Mouse (Mus musculus): ENCODE results near the gene Hba-a2. TPM values are rescaled to one million over a fixed set of nuclear protein-coding genes. Genes with fewer than 3 reads are reported as not detected.
A peak's percentile ranks its signal among the peaks of the same experiment; 100 is the strongest.
"Not testable (repeated sequence)": the region's sequence is repeated elsewhere in the genome, so short reads cannot be mapped to it uniquely, and the experiment has no call there.

Hba-a2 gene
- polyA plus RNA-seq, 1 experiment from 2014 or later, result 5,936 TPM

DNA sequence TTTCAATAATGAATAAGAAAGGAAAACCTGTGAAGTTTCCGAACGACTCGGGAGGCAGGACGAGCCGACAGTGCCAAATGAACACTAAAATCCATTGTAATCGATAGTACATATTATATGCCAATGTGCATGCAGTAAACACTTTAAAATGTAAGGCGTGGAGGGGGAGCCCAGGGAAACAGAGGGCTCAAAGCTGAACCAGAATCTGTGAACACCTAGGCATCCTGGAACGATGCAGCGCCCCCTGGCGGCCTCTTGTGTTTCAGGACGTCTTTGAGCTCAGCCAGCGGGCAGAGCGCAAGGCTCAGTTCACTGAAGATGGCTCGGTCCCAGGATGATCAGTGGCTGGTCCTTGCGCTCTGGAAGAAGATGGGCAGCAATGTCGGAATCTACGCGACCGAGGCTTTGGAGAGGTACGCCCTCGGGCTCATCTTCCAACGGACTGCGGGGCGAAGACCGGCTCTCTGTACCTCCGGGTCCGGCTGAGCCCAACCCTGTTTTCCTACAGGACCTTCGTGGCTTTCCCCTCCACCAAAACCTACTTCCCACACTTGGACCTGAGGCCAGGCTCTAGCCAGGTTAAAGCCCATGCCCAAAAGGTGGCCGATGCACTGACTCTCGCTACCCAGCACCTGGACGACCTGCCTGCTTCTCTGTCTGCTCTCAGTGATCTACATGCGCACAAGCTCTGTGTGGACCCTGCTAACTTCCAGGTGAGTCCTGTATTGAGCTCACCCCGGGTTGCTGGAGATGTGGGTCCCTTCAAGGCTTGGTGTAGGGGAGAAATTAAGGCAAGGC lies 9.4 kb upstream of the Hba-a2 start, which contains the start of gene Hbq1b:
Gene Hbq1b (plus strand): TSS at position 271 of the 798 bp plus-strand sequence.
- H3K9me3 ChIP-seq (replicated peaks; ENCODE audit: control insufficient read depth, low read length); H3K27ac ChIP-seq (ENCODE audit: low read depth, low read length); H3K36me3 ChIP-seq (ENCODE audit: control insufficient read depth, insufficient read depth, low read length); H3K4me3 ChIP-seq (ENCODE audit: low read depth, low read length); H3K4me1 ChIP-seq (ENCODE audit: control insufficient read depth, insufficient read depth, low read length); H3K27me3 ChIP-seq (replicated peaks; ENCODE audit: control insufficient read depth, insufficient read depth, low read length): not testable (repeated sequence)
- Histone ChIP-seq H3K4me2 (ENCODE audit: low read length) (peak within 1 kb of the TSS; percentile 47), H3K9ac (ENCODE audit: low read length) (peak within 1 kb of the TSS; percentile 51; the same call in 1 of the 2 replicates)
- WGBS, result 21% methylated on average over 30 of the region's 33 CpGs
- ATAC-seq (peak; percentile 81), DNase-seq (ENCODE audit: low spot score) (peak; percentile 71)

DNA sequence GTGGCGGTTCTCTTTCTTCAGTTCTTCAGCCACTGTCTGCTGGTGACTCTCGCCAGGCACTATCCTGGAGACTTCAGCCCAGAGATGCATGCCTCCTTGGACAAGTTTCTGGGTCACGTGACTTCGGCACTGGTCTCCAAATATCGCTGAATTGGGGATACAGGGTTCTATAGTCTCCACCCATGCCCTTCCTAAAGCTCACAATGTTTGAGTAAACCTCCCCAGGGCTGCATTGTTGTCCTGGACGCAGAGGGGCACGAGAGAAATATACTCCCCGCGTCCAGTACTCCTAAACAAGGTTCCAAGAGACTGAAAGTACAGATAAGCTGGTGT lies 8.8 kb upstream of the Hba-a2 start:
- Histone ChIP-seq H3K9me3 (replicated peaks; ENCODE audit: control insufficient read depth, low read length) (no peaks in the 10 kb centered on the region), H3K27ac (ENCODE audit: low read depth, low read length) (no peak overlapping the region), H3K36me3 (ENCODE audit: control insufficient read depth, insufficient read depth, low read length) (no peaks in the 10 kb centered on the region), H3K4me3 (ENCODE audit: low read depth, low read length) (no peak overlapping the region), H3K27me3 (replicated peaks; ENCODE audit: control insufficient read depth, insufficient read depth, low read length) (no peaks in the 10 kb centered on the region), H3K4me2 (ENCODE audit: low read length) (no peak overlapping the region), H3K4me1 (ENCODE audit: control insufficient read depth, insufficient read depth, low read length) (no peaks in the 10 kb centered on the region), H3K9ac (ENCODE audit: low read length) (no peak overlapping the region)
- DNase-seq (ENCODE audit: low spot score) (no peak), ATAC-seq (no peak)
- 71% methylated on average over 9 of the region's 9 CpGs for WGBS

DNA sequence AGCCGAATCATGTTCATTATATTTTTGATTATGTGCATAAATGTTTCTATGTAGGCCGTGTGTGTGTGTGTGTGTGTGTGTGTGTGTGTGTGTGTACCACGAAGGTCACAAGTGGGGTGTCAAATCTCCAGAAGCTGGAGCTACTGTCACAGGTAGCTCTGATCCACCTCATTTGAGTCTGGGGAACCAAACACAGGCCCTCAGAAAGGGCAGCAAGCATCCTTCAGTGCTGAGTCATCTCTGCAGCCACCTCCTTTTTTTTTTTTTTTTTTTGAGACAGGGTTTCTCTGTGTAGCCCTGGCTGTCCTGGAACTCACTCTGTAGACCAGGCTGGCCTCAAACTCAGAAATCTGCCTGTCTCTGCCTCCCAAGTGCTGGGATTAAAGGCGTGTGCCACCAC lies 3.5 kb upstream of the Hba-a2 start:
- not testable (repeated sequence) for DNase-seq (ENCODE audit: low spot score); H3K9me3 ChIP-seq (replicated peaks; ENCODE audit: control insufficient read depth, low read length); H3K27ac ChIP-seq (ENCODE audit: low read depth, low read length); H3K36me3 ChIP-seq (ENCODE audit: control insufficient read depth, insufficient read depth, low read length); H3K4me2 ChIP-seq (ENCODE audit: low read length); ATAC-seq; H3K27me3 ChIP-seq (replicated peaks; ENCODE audit: control insufficient read depth, insufficient read depth, low read length); H3K9ac ChIP-seq (ENCODE audit: low read length); H3K4me3 ChIP-seq (ENCODE audit: low read depth, low read length); H3K4me1 ChIP-seq (ENCODE audit: control insufficient read depth, insufficient read depth, low read length)
- WGBS, result 88% methylated on average over 4 of the region's 4 CpGs

DNA sequence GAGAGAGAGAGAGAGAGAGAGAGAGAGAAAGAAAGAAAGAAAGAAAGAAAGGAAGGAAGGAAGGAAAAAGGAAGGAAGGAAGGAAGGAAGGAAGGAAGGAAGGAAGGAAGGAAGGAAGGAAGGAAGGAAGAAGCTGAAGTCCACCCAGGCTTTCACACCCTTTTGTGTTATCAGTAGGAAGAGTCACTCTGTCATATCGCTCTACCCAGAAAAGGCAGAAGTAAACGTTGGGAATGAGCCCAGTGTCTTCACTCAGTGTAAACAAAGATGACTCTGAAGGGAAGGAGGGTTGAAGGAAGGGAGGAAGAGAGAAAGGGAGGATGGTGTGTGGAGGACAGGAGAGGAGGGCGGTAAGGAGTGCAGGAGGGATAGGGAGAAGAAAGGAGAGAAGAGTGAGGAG lies 2.8 kb upstream of the Hba-a2 start:
- not testable (repeated sequence) for ATAC-seq; H3K9me3 ChIP-seq (replicated peaks; ENCODE audit: control insufficient read depth, low read length); H3K36me3 ChIP-seq (ENCODE audit: control insufficient read depth, insufficient read depth, low read length); H3K4me1 ChIP-seq (ENCODE audit: control insufficient read depth, insufficient read depth, low read length); H3K4me3 ChIP-seq (ENCODE audit: low read depth, low read length); H3K4me2 ChIP-seq (ENCODE audit: low read length); H3K27me3 ChIP-seq (replicated peaks; ENCODE audit: control insufficient read depth, insufficient read depth, low read length); DNase-seq (ENCODE audit: low spot score); H3K9ac ChIP-seq (ENCODE audit: low read length); H3K27ac ChIP-seq (ENCODE audit: low read depth, low read length)
- WGBS, result 74% methylated on average over 3 of the region's 3 CpGs

DNA sequence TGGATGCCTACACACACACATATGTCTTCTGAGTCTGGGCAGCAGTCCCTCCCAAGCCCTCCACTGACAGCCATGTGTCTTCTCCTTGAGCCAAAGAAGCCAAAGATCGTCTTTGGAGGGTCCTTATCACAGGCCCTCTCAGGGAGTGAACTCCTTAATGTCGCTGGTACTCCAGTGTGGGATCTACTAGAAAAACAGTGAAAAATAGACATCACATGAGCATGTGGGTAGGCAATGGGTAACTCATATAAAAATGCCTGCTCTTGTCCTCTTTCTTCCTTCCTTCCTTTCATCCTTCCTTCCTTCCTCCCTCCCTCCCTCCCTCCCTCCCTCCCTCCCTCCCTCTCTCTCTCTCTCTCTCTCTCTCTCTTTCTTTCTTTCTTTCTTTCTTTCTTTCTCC lies 1.1 kb downstream of the Hba-a2 start:
- H3K9ac ChIP-seq (ENCODE audit: low read length); H3K27ac ChIP-seq (ENCODE audit: low read depth, low read length); H3K27me3 ChIP-seq (replicated peaks; ENCODE audit: control insufficient read depth, insufficient read depth, low read length); DNase-seq (ENCODE audit: low spot score); H3K4me2 ChIP-seq (ENCODE audit: low read length); H3K36me3 ChIP-seq (ENCODE audit: control insufficient read depth, insufficient read depth, low read length); H3K9me3 ChIP-seq (replicated peaks; ENCODE audit: control insufficient read depth, low read length); H3K4me3 ChIP-seq (ENCODE audit: low read depth, low read length); H3K4me1 ChIP-seq (ENCODE audit: control insufficient read depth, insufficient read depth, low read length); ATAC-seq: not testable (repeated sequence)
- WGBS, result 60% methylated on average over 2 of the region's 2 CpGs

DNA sequence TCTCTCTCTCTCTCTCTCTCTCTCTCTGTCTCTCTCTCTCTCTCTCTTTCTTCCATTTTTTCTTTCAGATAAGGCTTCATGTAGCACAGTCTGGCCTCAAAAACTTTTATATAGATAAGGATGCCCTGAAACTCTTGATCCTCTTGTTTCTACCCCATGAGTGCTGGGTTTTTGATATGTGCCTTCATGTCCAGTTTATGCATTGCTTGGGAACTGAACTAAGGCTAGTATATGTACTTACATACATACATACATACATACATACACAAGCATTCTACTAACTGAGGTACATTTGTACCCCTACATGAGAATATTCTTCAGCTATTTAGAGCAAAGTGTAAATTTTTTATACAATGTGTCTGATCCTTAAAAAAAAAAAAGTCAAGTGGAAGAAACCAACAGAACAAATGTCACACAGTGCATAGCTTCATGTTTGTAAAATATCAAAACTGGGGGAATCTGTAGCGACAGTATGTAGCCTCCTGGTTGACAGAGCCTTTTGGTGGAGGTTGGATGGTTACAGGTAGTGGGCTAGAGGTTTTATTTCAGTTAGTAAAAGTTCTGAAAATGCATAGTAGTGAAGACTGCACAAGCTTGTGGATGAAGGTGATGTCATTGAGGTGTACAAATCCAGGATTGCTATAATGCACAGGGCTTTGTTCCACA lies 1.7 kb downstream of the Hba-a2 start:
- no peak overlapping the region for H3K27ac ChIP-seq (ENCODE audit: low read depth, low read length)
- no peak for DNase-seq (ENCODE audit: low spot score)
- H3K27me3 ChIP-seq (replicated peaks; ENCODE audit: control insufficient read depth, insufficient read depth, low read length), result no peaks in the 10 kb centered on the region
- H3K4me2 ChIP-seq (ENCODE audit: low read length), result no peak overlapping the region
- H3K9me3 ChIP-seq (replicated peaks; ENCODE audit: control insufficient read depth, low read length), result no peaks in the 10 kb centered on the region
- H3K4me1 ChIP-seq (ENCODE audit: control insufficient read depth, insufficient read depth, low read length), result no peaks in the 10 kb centered on the region
- H3K4me3 ChIP-seq (ENCODE audit: low read depth, low read length), result no peak overlapping the region
- 85% methylated on average over 1 of the region's 1 CpGs for WGBS
- no peak overlapping the region for H3K9ac ChIP-seq (ENCODE audit: low read length)
- H3K36me3 ChIP-seq (ENCODE audit: control insufficient read depth, insufficient read depth, low read length), result no peaks in the 10 kb centered on the region
- ATAC-seq, result no peak

DNA sequence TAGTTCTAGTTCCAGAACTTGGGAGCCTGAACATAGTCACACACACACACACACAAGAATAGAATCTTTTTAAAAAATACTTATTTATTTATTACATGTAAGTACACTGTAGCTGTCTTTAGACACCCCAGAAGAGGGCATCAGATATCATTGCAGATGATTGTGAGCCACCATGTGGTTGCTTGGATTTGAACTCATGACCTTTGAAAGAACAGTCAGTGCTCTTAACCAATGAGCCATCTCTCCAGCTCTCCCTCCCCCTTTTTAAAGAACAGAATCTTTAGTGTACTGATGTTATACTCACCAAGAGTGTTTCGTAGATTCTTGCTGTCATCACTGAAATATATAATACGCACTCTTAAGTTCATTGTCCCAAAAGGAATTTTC lies 2.2 kb downstream of the Hba-a2 start:
- Histone ChIP-seq H3K9ac (ENCODE audit: low read length) (no peak overlapping the region), H3K9me3 (replicated peaks; ENCODE audit: control insufficient read depth, low read length) (no peaks in the 10 kb centered on the region), H3K4me1 (ENCODE audit: control insufficient read depth, insufficient read depth, low read length) (no peaks in the 10 kb centered on the region; the same call in 1 of the 2 replicates), H3K27ac (ENCODE audit: low read depth, low read length) (no peak overlapping the region), H3K27me3 (replicated peaks; ENCODE audit: control insufficient read depth, insufficient read depth, low read length) (no peaks in the 10 kb centered on the region), H3K4me3 (ENCODE audit: low read depth, low read length) (no peak overlapping the region), H3K36me3 (ENCODE audit: control insufficient read depth, insufficient read depth, low read length) (no peaks in the 10 kb centered on the region), H3K4me2 (ENCODE audit: low read length) (no peak overlapping the region)
- ATAC-seq, result no peak
- DNase-seq (ENCODE audit: low spot score), result no peak
- WGBS, result 97% methylated on average over 2 of the region's 2 CpGs

DNA sequence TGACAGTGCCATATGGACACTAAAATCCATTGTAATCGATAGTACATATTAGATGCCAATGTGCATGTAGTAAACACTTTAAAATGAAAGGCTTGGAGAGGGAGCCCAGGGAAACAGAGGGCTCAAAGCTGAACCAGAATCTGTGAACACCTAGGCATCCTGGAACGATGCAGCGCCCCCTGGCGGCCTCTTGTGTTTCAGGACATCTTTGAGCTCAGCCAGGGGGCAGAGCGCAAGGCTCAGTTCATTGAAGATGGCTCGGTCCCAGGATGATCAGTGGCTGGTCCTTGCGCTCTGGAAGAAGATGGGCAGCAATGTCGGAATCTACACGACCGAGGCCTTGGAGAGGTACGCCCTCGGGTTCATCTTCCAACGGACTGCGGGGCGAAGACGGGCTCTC lies 3.6 kb downstream of the Hba-a2 start, which contains the start of gene Hbq1a:
Gene Hbq1a (plus strand): TSS at position 205 of the 400 bp plus-strand sequence.
- DNase-seq (ENCODE audit: low spot score), result peak; percentile 59
- 8% methylated on average over 16 of the region's 16 CpGs for WGBS
- H3K36me3 ChIP-seq (ENCODE audit: control insufficient read depth, insufficient read depth, low read length); H3K9ac ChIP-seq (ENCODE audit: low read length); H3K9me3 ChIP-seq (replicated peaks; ENCODE audit: control insufficient read depth, low read length); H3K4me1 ChIP-seq (ENCODE audit: control insufficient read depth, insufficient read depth, low read length); H3K27ac ChIP-seq (ENCODE audit: low read depth, low read length); H3K4me3 ChIP-seq (ENCODE audit: low read depth, low read length); H3K27me3 ChIP-seq (replicated peaks; ENCODE audit: control insufficient read depth, insufficient read depth, low read length): not testable (repeated sequence)
- peak; percentile 70 for ATAC-seq
- peak within 1 kb of the TSS; percentile 39; the same call in 1 of the 2 replicates for H3K4me2 ChIP-seq (ENCODE audit: low read length)
